In genomic region chr5:3657085-3657484, GRCm38 (mm10) we compare ENCODE assay signal across 8 mouse cellular contexts. TPM values are rescaled to one million over a fixed set of nuclear protein-coding genes. Genes with fewer than 3 reads are reported as not detected.
DNase-seq lines count a peak whose midpoint lies in the region; ATAC-seq and TF ChIP-seq lines count a peak whose summit lies in the region.

Gatad1 (minus strand) TSS chr5:3657185.

- no peak within 1 kb of the TSS for H3K4me2 ChIP-seq in embryonic facial prominence, embryonic 12.5 days (replicated peaks)
- no peak within 1 kb of the TSS for H3K4me2 ChIP-seq in heart, embryonic 15.5 days
- H3K4me2 ChIP-seq in neural tube, embryonic 13.5 days = no peak within 1 kb of the TSS

- WGBS in lung, adult 2 months = 72% methylated on average over 5 of the region's 5 CpGs
- 73% methylated on average over 5 of the region's 5 CpGs for WGBS in embryonic facial prominence, embryonic 12.5 days
- 75% methylated on average over 5 of the region's 5 CpGs for WGBS in heart, embryonic 15.5 days
- WGBS in neural tube, embryonic 13.5 days = 77% methylated on average over 5 of the region's 5 CpGs

- ATAC-seq in embryonic facial prominence, embryonic 12.5 days (ENCODE audit: insufficient number of reproducible peaks, insufficient read depth, low FRiP score, low TSS enrichment) = no peak
- no peak for ATAC-seq in heart, embryonic 15.5 days (replicated peaks; ENCODE audit: insufficient number of reproducible peaks, insufficient read depth, low FRiP score, low read depth)
- ATAC-seq in neural tube, embryonic 13.5 days (ENCODE audit: low read depth) = no peak

- no peaks in the 10 kb centered on the region for H3K9me3 ChIP-seq in embryonic facial prominence, embryonic 12.5 days
- H3K9me3 ChIP-seq in heart, embryonic 15.5 days (replicated peaks) = no peaks in the 10 kb centered on the region
- no peaks in the 10 kb centered on the region for H3K9me3 ChIP-seq in neural tube, embryonic 13.5 days

- TF ChIP-seq POLR2A in lung, adult 2 months (IDR thresholded peaks at IDR 0.05; ENCODE audit: borderline replicate concordance, extremely low read depth, low read depth, low read length) = no peak

- no peaks in the 10 kb centered on the region for H3K27me3 ChIP-seq in embryonic facial prominence, embryonic 12.5 days
- H3K27me3 ChIP-seq in heart, embryonic 15.5 days = no peaks in the 10 kb centered on the region
- no peaks in the 10 kb centered on the region for H3K27me3 ChIP-seq in neural tube, embryonic 13.5 days

- H3K36me3 ChIP-seq in embryonic facial prominence, embryonic 12.5 days = no peaks in the 10 kb centered on the region
- no peaks in the 10 kb centered on the region for H3K36me3 ChIP-seq in heart, embryonic 15.5 days
- no peaks in the 10 kb centered on the region for H3K36me3 ChIP-seq in neural tube, embryonic 13.5 days

- H3K27ac ChIP-seq in embryonic facial prominence, embryonic 12.5 days = no peak within 1 kb of the TSS
- H3K27ac ChIP-seq in heart, embryonic 15.5 days = no peak within 1 kb of the TSS
- no peak within 1 kb of the TSS for H3K27ac ChIP-seq in neural tube, embryonic 13.5 days (replicated peaks)

- no peak for TF ChIP-seq CTCF in lung, adult 2 months (IDR thresholded peaks at IDR 0.05; ENCODE audit: insufficient read depth, low read length)

- no peak within 1 kb of the TSS for H3K4me3 ChIP-seq in lung, adult 2 months (replicated peaks; ENCODE audit: extremely low read depth, low read depth, low read length)
- no peak within 1 kb of the TSS for H3K4me3 ChIP-seq in embryonic facial prominence, embryonic 12.5 days
- H3K4me3 ChIP-seq in heart, embryonic 15.5 days = no peak within 1 kb of the TSS
- H3K4me3 ChIP-seq in neural tube, embryonic 13.5 days = no peak within 1 kb of the TSS

- DNase-seq in lung, adult 2 months = no peak
- no peak for DNase-seq in lung, postnatal 25 days (ENCODE audit: low spot score)
- DNase-seq in left cerebral cortex, postnatal 36 days (ENCODE audit: low spot score in 2 of 2) = no peak
- DNase-seq in urinary bladder, postnatal 36 days (ENCODE audit: low spot score in 2 of 2) = no peak
- DNase-seq in spleen, postnatal 4 days (ENCODE audit: low spot score in 2 of 2) = no peak

- H3K9ac ChIP-seq in embryonic facial prominence, embryonic 12.5 days = no peak within 1 kb of the TSS
- H3K9ac ChIP-seq in heart, embryonic 15.5 days = no peak within 1 kb of the TSS
- H3K9ac ChIP-seq in neural tube, embryonic 13.5 days = no peak within 1 kb of the TSS

- intact Hi-C loops in left cerebral cortex, postnatal 36 days (cut with DNase I) = no loop called here

- H3K4me1 ChIP-seq in lung, adult 2 months (ENCODE audit: control insufficient read depth, insufficient read depth, low read length) = no peaks in the 10 kb centered on the region
- H3K4me1 ChIP-seq in embryonic facial prominence, embryonic 12.5 days = no peaks in the 10 kb centered on the region
- no peaks in the 10 kb centered on the region for H3K4me1 ChIP-seq in heart, embryonic 15.5 days (replicated peaks)
- no peaks in the 10 kb centered on the region for H3K4me1 ChIP-seq in neural tube, embryonic 13.5 days (replicated peaks)

RNA-seq across cellular contexts. Expression of gene Gatad1, which starts in this region (rescaled TPM):
- 36.1 and 39.0 TPM in 2 replicates for polyA plus RNA-seq in lung, adult 2 months (2012; rRNA removed)
- polyA plus RNA-seq in embryonic facial prominence, embryonic 12.5 days (2016; fragmentation: Nextera tagmentation; extraction: Ambion mirVana) = 66.3 and 71.2 TPM in 2 replicates
- 50.9 and 57.6 TPM in 2 replicates for polyA plus RNA-seq in heart, embryonic 15.5 days (2015; fragmentation: Nextera tagmentation; extraction: Ambion mirVana)
- 100 to 1,000 TPM; 117 to 119 TPM for total RNA-seq in left cerebral cortex, postnatal 36 days (2021)
- polyA plus RNA-seq in neural tube, embryonic 13.5 days (2015; fragmentation: Nextera tagmentation; extraction: Ambion mirVana) = 68.8 TPM in 2 replicates
